Mouse (Mus musculus): ENCODE measurements around the gene Nup54. TPM values are rescaled to one million over a fixed set of nuclear protein-coding genes. Genes with fewer than 3 reads are reported as not detected.

Gene Nup54
- polyA plus RNA-seq, 1 experiment from 2014 or later: 37.3 TPM

- no peaks in the 10 kb centered on the region for H3K36me3 ChIP-seq (ENCODE audit: insufficient read depth, low read length)
- WGBS: 44% methylated on average over 6 of the region's 6 CpGs
- no peak for TF ChIP-seq CTCF (IDR thresholded peaks at IDR 0.05; ENCODE audit: low read depth)
- no peaks in the 10 kb centered on the region for H3K9me3 ChIP-seq (replicated peaks; ENCODE audit: low read length)
- no peak for DNase-seq (ENCODE audit: low spot score)
- H3K4me3 ChIP-seq (replicated peaks; ENCODE audit: low read depth, low read length): no peak overlapping the region
- no peak overlapping the region for H3K27ac ChIP-seq
- H3K9ac ChIP-seq (ENCODE audit: low read depth, low read length): no peak overlapping the region
- no peak overlapping the region for H3K4me2 ChIP-seq (ENCODE audit: low read length)
- no peaks in the 10 kb centered on the region for H3K27me3 ChIP-seq (ENCODE audit: insufficient read depth, low read length)
- no peak for ATAC-seq (replicated peaks; ENCODE audit: low FRiP score, low read depth)
- H3K4me1 ChIP-seq (replicated peaks; ENCODE audit: insufficient read depth, low read length): no peaks in the 10 kb centered on the region
Observed at GRCm38 (mm10) chr5:92366565-92366964, 68.5 kb downstream of the Nup54 start.

Small RNAs within 50 kb of the gene (microRNA-seq; reads per million reads assigned to microRNA genes)
- not detected for gene Mir6415

Other genes starting within 250 kb of the Nup54 start
- not detected in 2 replicates for gene U90926, start 219.8 kb downstream of the Nup54 start, polyA plus RNA-seq (2015; fragmentation: Nextera tagmentation; extraction: Ambion mirVana)
- 0.07 and 0.20 TPM in 2 replicates for gene Ppef2, start 178.9 kb downstream of the Nup54 start, polyA plus RNA-seq (2015; fragmentation: Nextera tagmentation; extraction: Ambion mirVana)
- gene Naaa, start 157.0 kb downstream of the Nup54 start, polyA plus RNA-seq (2015; fragmentation: Nextera tagmentation; extraction: Ambion mirVana): 19.4 and 19.7 TPM in 2 replicates
- gene Sdad1, start 124.7 kb downstream of the Nup54 start, polyA plus RNA-seq (2015; fragmentation: Nextera tagmentation; extraction: Ambion mirVana): 33.8 and 34.8 TPM in 2 replicates
- gene Cxcl9, start 107.1 kb downstream of the Nup54 start, polyA plus RNA-seq (2015; fragmentation: Nextera tagmentation; extraction: Ambion mirVana): 0.08 and 0.13 TPM in 2 replicates
- gene Art3, start 103.4 kb downstream of the Nup54 start, polyA plus RNA-seq (2015; fragmentation: Nextera tagmentation; extraction: Ambion mirVana): 8.0 and 9.2 TPM in 2 replicates
- 3.4 and 3.8 TPM in 2 replicates for gene Cxcl10, start 86.3 kb downstream of the Nup54 start, polyA plus RNA-seq (2015; fragmentation: Nextera tagmentation; extraction: Ambion mirVana)
- gene Scarb2, start 71.6 kb upstream of the Nup54 start, polyA plus RNA-seq (2015; fragmentation: Nextera tagmentation; extraction: Ambion mirVana): 9.1 and 10.2 TPM in 2 replicates
- 0.19 and 0.25 TPM in 2 replicates for gene Fam47e, start 119.8 kb upstream of the Nup54 start, polyA plus RNA-seq (2015; fragmentation: Nextera tagmentation; extraction: Ambion mirVana)
- 25.7 and 27.8 TPM in 2 replicates for gene Stbd1, start 167.8 kb upstream of the Nup54 start, polyA plus RNA-seq (2015; fragmentation: Nextera tagmentation; extraction: Ambion mirVana)
- gene Ccdc158, start 240.1 kb upstream of the Nup54 start, polyA plus RNA-seq (2015; fragmentation: Nextera tagmentation; extraction: Ambion mirVana): 1.1 TPM in 2 replicates
- 5.5 and 6.7 TPM in 2 replicates for gene Shroom3, start 248.2 kb upstream of the Nup54 start, polyA plus RNA-seq (2015; fragmentation: Nextera tagmentation; extraction: Ambion mirVana)

Measured in kidney, postnatal 0 days (tissue).